Mouse (Mus musculus): Measurements from ENCODE around the gene P2ry14.

Gene P2ry14

GRCm38 (mm10) chr3:59153424-59153823 lies at the start of gene P2ry14:
P2ry14 (minus strand) TSS chr3:59153618.
- in situ Hi-C loops (cut with MboI, MseI): no loop called here

DNA sequence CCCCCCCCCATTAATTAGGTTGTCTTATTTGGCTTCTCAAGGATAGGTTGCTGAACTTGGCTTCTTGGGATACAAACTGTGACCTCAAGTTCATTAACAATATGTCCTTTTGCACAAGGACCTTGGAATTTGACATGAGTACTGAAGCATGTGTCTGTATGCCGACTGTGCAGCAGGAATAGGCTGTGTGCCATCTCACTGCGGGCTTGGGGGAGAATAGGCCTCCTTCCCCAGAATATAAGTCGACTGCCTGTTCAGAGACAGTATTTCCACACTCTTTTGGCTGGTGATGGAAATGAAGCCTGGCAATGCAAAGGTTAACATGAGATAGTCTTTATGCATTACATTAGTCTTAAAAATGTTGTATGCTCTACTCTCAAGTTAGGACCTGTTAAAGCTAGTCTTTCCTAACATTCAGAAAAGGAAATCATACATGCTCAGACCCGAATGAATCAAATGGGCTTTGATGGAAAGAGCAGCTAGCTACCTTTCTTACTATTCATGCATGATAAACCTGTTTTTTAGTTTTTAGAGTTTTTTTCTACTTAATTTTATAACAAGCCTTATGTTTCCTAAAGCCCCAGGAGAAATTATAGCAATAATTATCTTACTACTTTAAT lies 44.0 kb upstream of the P2ry14 start:
- in situ Hi-C loops (cut with MboI, MseI): no loop called here

- in situ Hi-C loops (cut with MboI, MseI): no loop called here
Measured at GRCm38 (mm10) chr3:59194938-59195337, 41.5 kb upstream of the P2ry14 start, which contains the start of gene Gpr87. Gpr87 (minus strand) TSS chr3:59195104.

- in situ Hi-C loops (cut with MboI, MseI): no loop called here
Measured at GRCm38 (mm10) chr3:59194099-59194498, 40.7 kb upstream of the P2ry14 start.

GRCm38 (mm10) chr3:59191674-59192073 lies 38.3 kb upstream of the P2ry14 start:
- in situ Hi-C loops (cut with MboI, MseI): no loop called here

- in situ Hi-C loops (cut with MboI, MseI): loop anchor here in 1 of 2 experiments (10.0 kb wide), 1 partner anchor 557 kb away; no protein-coding TSS in a partner anchor
Measured at GRCm38 (mm10) chr3:59187336-59187735, 33.9 kb upstream of the P2ry14 start.

- in situ Hi-C loops (cut with MboI, MseI): loop anchor here in 1 of 2 experiments (10.0 kb wide), 1 partner anchor 559 kb away; no protein-coding TSS in a partner anchor
Measured at GRCm38 (mm10) chr3:59185662-59186061, 32.2 kb upstream of the P2ry14 start.

DNA sequence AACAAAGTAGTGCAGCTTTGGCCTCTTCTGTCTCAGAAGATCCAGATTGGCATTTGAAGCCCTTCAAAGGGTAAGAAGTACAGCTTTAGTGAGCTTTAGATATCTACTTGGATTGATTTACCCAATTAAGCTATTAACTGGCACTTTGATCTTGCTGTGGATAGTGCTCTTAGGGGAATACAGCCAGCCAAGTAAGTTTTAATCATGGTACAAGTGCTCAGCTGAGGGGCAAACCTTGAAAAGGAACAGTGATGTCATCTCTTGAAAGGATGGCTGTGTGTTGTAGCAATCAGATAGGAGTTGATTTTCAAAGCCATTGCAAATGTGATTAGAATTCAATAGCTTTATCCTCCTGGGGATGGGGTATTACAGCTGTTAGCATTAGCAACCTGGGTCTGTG lies 28.7 kb upstream of the P2ry14 start:
- in situ Hi-C loops (cut with MboI, MseI): loop anchor here in 1 of 2 experiments (10.0 kb wide), 1 partner anchor 563 kb away; no protein-coding TSS in a partner anchor

GRCm38 (mm10) chr3:59181134-59181533 lies 27.7 kb upstream of the P2ry14 start:
- in situ Hi-C loops (cut with MboI, MseI): loop anchor here in 1 of 2 experiments (10.0 kb wide), 1 partner anchor 564 kb away; no protein-coding TSS in a partner anchor

GRCm38 (mm10) chr3:59176871-59177270 lies 23.5 kb upstream of the P2ry14 start:
- in situ Hi-C loops (cut with MboI, MseI): loop anchor here in 1 of 2 experiments (10.0 kb wide), 1 partner anchor 568 kb away; no protein-coding TSS in a partner anchor

GRCm38 (mm10) chr3:59175234-59175633 lies 21.8 kb upstream of the P2ry14 start:
- in situ Hi-C loops (cut with MboI, MseI): loop anchor here in 1 of 2 experiments (10.0 kb wide), 1 partner anchor 570 kb away; no protein-coding TSS in a partner anchor

DNA sequence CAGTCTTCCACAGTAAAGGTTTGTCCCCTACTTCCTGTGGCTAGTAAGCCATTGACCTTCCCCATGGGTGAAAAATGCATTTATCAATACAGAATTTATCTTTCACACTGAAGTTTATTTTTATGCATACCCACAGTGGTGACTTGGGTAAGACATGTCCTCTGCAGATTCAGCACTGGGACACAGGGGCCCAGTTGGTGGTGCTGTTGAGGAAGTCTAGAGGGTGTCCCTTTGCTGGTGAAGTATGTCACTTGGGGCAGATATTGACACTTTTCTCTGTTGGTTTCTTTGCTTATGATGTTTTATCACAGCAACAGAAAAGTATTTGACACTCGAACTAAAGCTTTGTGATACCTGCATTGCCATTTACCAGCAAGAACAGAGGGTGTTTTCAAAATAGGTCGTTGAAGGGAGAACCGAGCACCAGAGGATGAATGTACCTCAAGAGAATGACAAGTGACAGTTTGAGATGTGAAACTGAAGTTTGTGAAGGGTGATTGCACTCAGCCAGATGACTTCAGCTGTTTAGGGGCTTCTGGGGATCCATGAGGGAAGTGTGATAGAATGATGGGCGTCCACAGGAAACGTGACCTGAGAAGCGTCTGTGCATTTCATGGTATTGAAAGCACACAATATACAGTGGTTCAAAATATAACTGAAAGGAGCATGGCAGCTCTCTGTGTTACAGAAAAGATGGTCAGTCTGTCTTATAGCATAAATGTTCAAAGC lies 21.2 kb upstream of the P2ry14 start:
- in situ Hi-C loops (cut with MboI, MseI): loop anchor here (5.0 to 10.0 kb wide), 3 partner anchors 52 to 570 kb away; no protein-coding TSS in a partner anchor

- in situ Hi-C loops (cut with MboI, MseI): loop anchor here (5.0 to 10.0 kb wide), 4 partner anchors 48 to 575 kb away; no protein-coding TSS in a partner anchor
Measured at GRCm38 (mm10) chr3:59169921-59170627, 16.7 kb upstream of the P2ry14 start.

DNA sequence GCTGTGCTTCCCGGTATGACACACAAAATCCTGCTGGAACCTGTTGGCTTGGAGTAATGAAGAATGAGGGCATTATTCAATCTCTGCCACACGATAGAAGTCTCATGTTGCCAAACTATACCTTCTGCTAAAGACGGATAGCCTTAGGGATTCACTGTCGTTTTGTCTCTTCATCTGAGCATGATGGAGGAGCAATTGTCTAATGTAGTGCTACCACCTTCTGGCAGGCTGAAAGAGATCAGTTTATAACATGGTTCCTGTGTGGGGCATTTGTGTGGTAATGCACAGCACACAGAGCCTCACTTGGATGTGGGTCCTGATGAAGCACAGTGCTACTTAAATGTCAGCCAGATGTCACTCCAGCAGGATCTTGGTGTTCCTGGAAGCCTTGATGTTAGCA lies 15.8 kb upstream of the P2ry14 start:
- in situ Hi-C loops (cut with MboI, MseI): loop anchor here in 1 of 2 experiments (5.0 kb wide), 1 partner anchor 378 kb away; no protein-coding TSS in a partner anchor

- in situ Hi-C loops (cut with MboI, MseI): loop anchor here in 1 of 2 experiments (5.0 kb wide), 1 partner anchor 379 kb away; no protein-coding TSS in a partner anchor
Measured at GRCm38 (mm10) chr3:59168476-59168875, 15.1 kb upstream of the P2ry14 start.

DNA sequence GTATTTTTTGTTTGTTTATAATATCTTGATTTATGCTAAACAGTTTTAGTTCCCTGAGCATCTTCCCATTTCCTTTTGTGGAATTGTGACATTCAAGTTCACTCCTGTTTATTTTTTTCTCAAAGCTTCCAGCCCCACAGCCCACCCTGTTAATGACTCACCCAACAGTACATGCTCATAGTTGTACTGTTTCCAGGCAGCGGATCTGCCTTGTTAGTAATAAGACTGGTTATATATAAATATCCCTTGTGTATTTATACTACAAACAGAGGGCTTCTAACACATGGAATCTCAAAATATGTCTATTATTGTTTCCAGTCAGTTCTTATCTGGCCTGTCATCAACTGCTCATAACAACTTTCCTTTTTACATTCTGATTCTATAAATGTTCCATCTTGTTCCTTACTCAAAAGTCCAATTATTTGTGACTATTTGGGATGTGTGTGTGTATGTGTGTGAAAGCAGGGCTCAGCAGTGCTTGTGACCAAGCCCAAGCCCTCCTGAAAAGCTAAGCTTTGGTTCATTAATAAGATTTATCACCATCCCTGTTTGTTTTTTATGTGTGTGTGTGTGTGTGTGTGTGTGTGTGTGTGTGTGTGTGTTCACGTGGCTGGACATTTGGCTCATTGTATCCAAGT lies 14.1 kb upstream of the P2ry14 start:
- in situ Hi-C loops (cut with MboI, MseI): loop anchor here in 1 of 2 experiments (5.0 kb wide), 1 partner anchor 380 kb away; no protein-coding TSS in a partner anchor

GRCm38 (mm10) chr3:59160465-59160864 lies 7.0 kb upstream of the P2ry14 start:
- in situ Hi-C loops (cut with MboI, MseI): no loop called here

DNA sequence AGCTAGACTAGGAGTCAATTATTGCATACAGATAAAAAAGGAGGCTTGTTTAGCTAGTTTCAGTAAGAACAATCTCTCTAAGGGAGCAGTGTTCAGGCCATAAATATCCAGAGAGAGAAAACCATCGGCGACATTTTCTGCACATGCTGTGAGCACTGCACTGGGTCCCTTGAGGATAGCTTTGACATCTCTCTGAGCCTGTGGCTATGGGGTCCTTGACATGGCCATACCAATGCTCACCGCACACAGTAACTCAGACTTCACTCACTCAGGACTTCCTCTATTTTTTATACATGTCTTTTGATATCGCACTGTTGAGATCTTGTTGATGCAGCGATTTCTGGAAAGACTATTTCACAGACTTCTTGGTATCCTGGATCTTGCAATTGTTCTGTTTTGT lies 3.6 kb upstream of the P2ry14 start:
- in situ Hi-C loops (cut with MboI, MseI): no loop called here

GRCm38 (mm10) chr3:59155404-59155803 lies 2.0 kb upstream of the P2ry14 start:
- in situ Hi-C loops (cut with MboI, MseI): no loop called here

DNA sequence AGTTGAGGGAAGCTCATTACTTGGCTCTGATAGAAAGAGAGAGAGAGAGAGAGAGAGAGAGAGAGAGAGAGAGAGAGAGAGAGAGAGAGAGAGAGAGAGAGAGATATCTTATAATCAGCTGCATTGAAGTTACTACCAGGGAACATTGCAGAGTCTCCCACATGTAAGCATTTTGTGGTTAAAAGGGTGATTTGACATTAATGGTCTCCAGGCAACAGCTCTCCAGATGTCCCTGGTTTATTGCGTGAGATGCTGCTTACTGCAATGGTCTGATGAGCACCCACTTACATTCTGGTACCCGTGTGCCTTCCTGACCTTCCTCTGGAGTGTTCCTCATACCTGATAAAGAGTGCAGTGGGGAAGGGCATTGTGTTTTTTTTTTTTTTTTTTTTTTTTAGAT lies 1.5 kb upstream of the P2ry14 start:
- in situ Hi-C loops (cut with MboI, MseI): no loop called here

- in situ Hi-C loops (cut with MboI, MseI): no loop called here
Measured at GRCm38 (mm10) chr3:59150624-59151023, 2.8 kb downstream of the P2ry14 start.

All from T-helper 17 cell (primary cell).